Mouse (Mus musculus) heart, embryonic 11.5 days (tissue): ENCODE measurements around the gene Chrnb4. TPM values are rescaled to one million over a fixed set of nuclear protein-coding genes. Genes with fewer than 3 reads are reported as not detected.

Source experiments
- ATAC-seq: fragments of 200-750 bp; cut with Nextera tagmentation; replicated peaks from 2 replicates; pipeline ENCODE4 v1.8.0; 2017; ENCODE audit warnings: moderate library complexity; ENCODE audit not compliant: insufficient number of reproducible peaks, low FRiP score, low TSS enrichment
- H3K27ac ChIP-seq: fragments of 300-500 bp; sonication (generic); 2 replicates; pipeline ENCODE4 v1.5.1; 2014; ENCODE audit warnings: mild to moderate bottlenecking, low read depth, low read length
- H3K27me3 ChIP-seq: fragments of 300-500 bp; sonication (generic); 2 replicates; pipeline ENCODE4 v1.6.1; 2014; ENCODE audit warnings: mild to moderate bottlenecking, low read length, mixed read lengths; ENCODE audit not compliant: control insufficient read depth, insufficient read depth
- H3K36me3 ChIP-seq: fragments of 300-500 bp; sonication (generic); 2 replicates; pipeline ENCODE4 v1.6.1; 2014; ENCODE audit warnings: mild to moderate bottlenecking, low read length, moderate library complexity, mixed read lengths; ENCODE audit not compliant: control insufficient read depth, insufficient read depth
- H3K4me1 ChIP-seq: fragments of 300-500 bp; sonication (generic); 2 replicates; pipeline ENCODE4 v1.6.1; 2014; ENCODE audit warnings: low read length; ENCODE audit not compliant: control insufficient read depth, insufficient read depth
- H3K4me2 ChIP-seq: fragments of 300-500 bp; sonication (generic); 2 replicates; pipeline ENCODE4 v1.6.1; 2014; ENCODE audit warnings: mild to moderate bottlenecking, moderate library complexity
- H3K4me3 ChIP-seq: fragments of 300-500 bp; sonication (generic); 2 replicates; pipeline ENCODE4 v1.5.1; 2014; ENCODE audit warnings: low read depth, low read length
- H3K9ac ChIP-seq: fragments of 300-500 bp; sonication (generic); 2 replicates; pipeline ENCODE4 v1.6.1; 2014; ENCODE audit warnings: mild to moderate bottlenecking, low read depth, low read length, moderate library complexity
- H3K9me3 ChIP-seq: fragments of 300-500 bp; sonication (generic); replicated peaks from 2 replicates; pipeline ENCODE4 v1.6.1; 2016; ENCODE audit warnings: low read length; ENCODE audit not compliant: control insufficient read depth
- WGBS: fragments of 180-500 bp; shearing (Covaris S2); extraction: QIAGEN DNeasy Blood & Tissue Kit; methylation state at CpG from one replicate; pipeline ENCODE4 v1.1.7; 2014; ENCODE audit not compliant: insufficient replicate concordance; 5-methylcytosine and 5-hydroxymethylcytosine counted together
- polyA plus RNA-seq: library from polyadenylated mRNA; unstranded; fragments of >200 nt; fragmentation: Nextera tagmentation; extraction: Ambion mirVana; gene quantifications from 2 replicates; pipeline ENCODE4 v1.2.1, GENCODE M21; 2014

Chrnb4 gene
- polyA plus RNA-seq, 1 experiment from 2014 or later: 0.40 TPM

- Histone ChIP-seq H3K27ac (no peak overlapping the region), H3K27me3 (no peaks in the 10 kb centered on the region), H3K9ac (no peak overlapping the region), H3K9me3 (no peaks in the 10 kb centered on the region), H3K36me3 (no peaks in the 10 kb centered on the region), H3K4me2 (no peak overlapping the region), H3K4me3 (no peak overlapping the region), H3K4me1 (no peaks in the 10 kb centered on the region)
- WGBS: 72% methylated on average over 4 of the region's 4 CpGs
- no peak for ATAC-seq
Measured at GRCm38 (mm10) chr9:55003609-55004008, 45.0 kb downstream of the Chrnb4 start.

GRCm38 (mm10) chr9:54995645-54996044 lies 52.9 kb downstream of the Chrnb4 start:
- Histone ChIP-seq H3K4me3 (no peak overlapping the region), H3K36me3 (no peaks in the 10 kb centered on the region), H3K9ac (no peak overlapping the region), H3K27ac (no peak overlapping the region), H3K27me3 (no peaks in the 10 kb centered on the region), H3K4me2 (no peak overlapping the region), H3K9me3 (no peaks in the 10 kb centered on the region), H3K4me1 (no peaks in the 10 kb centered on the region)
- no peak for ATAC-seq
- WGBS: 41% methylated on average over 3 of the region's 3 CpGs

- Histone ChIP-seq H3K4me1 (no peaks in the 10 kb centered on the region), H3K4me2 (no peak overlapping the region), H3K27ac (no peak overlapping the region), H3K9me3 (no peaks in the 10 kb centered on the region), H3K4me3 (no peak overlapping the region), H3K27me3 (no peaks in the 10 kb centered on the region), H3K9ac (no peak overlapping the region), H3K36me3 (no peaks in the 10 kb centered on the region)
- ATAC-seq: no peak
- WGBS: 48% methylated on average over 3 of the region's 3 CpGs
Measured at GRCm38 (mm10) chr9:54994381-54994780, 54.2 kb downstream of the Chrnb4 start.

- Histone ChIP-seq H3K36me3 (no peaks in the 10 kb centered on the region), H3K27me3 (no peaks in the 10 kb centered on the region), H3K9ac (no peak overlapping the region), H3K27ac (no peak overlapping the region), H3K9me3 (no peaks in the 10 kb centered on the region), H3K4me3 (no peak overlapping the region), H3K4me2 (no peak overlapping the region), H3K4me1 (no peaks in the 10 kb centered on the region)
- ATAC-seq: no peak
- 68% methylated on average over 3 of the region's 3 CpGs for WGBS
Measured at GRCm38 (mm10) chr9:54990362-54990761, 58.2 kb downstream of the Chrnb4 start.

- no peaks in the 10 kb centered on the region for H3K9me3 ChIP-seq
- peaks cover 38% of the 10 kb centered on the region for H3K27me3 ChIP-seq
- H3K4me1 ChIP-seq: no peaks in the 10 kb centered on the region
- ATAC-seq: no peak
- no peak overlapping the region for H3K9ac ChIP-seq
- no peaks in the 10 kb centered on the region for H3K36me3 ChIP-seq
- H3K4me2 ChIP-seq: peak overlapping the region; percentile 97
- 11% methylated on average over 7 of the region's 7 CpGs for WGBS
- H3K27ac ChIP-seq: no peak overlapping the region
- H3K4me3 ChIP-seq: peak overlapping the region; percentile 61
Measured at GRCm38 (mm10) chr9:54982401-54982800, 66.2 kb downstream of the Chrnb4 start.

- H3K9me3 ChIP-seq: no peaks in the 10 kb centered on the region
- peak overlapping the region; percentile 97 for H3K4me2 ChIP-seq
- H3K9ac ChIP-seq: peak overlapping the region; percentile 7; the same call in 1 of the 2 replicates
- H3K36me3 ChIP-seq: no peaks in the 10 kb centered on the region
- H3K27ac ChIP-seq: no peak overlapping the region
- under 1% methylated on average over 53 of the region's 85 CpGs for WGBS
- H3K4me3 ChIP-seq: peak overlapping the region; percentile 61
- H3K4me1 ChIP-seq: no peaks in the 10 kb centered on the region
- H3K27me3 ChIP-seq: peaks cover 38% of the 10 kb centered on the region
- peak; percentile 67; the same call in 1 of the 2 replicates for ATAC-seq
Measured at GRCm38 (mm10) chr9:54981291-54982191, 67.0 kb downstream of the Chrnb4 start.

GRCm38 (mm10) chr9:54980674-54981073 lies 67.9 kb downstream of the Chrnb4 start, which contains the start of gene Chrna5:
Gene Chrna5, plus strand, starts transcription at chr9:54980880.
- no peaks in the 10 kb centered on the region for H3K4me1 ChIP-seq
- H3K27me3 ChIP-seq: peaks cover 38% of the 10 kb centered on the region
- no peaks in the 10 kb centered on the region for H3K36me3 ChIP-seq
- H3K4me2 ChIP-seq: peak within 1 kb of the TSS; percentile 97
- ATAC-seq: no peak
- WGBS: 64% methylated on average over 8 of the region's 8 CpGs
- H3K27ac ChIP-seq: no peak within 1 kb of the TSS
- H3K9ac ChIP-seq: peak within 1 kb of the TSS; percentile 7; the same call in 1 of the 2 replicates
- no peaks in the 10 kb centered on the region for H3K9me3 ChIP-seq
- peak within 1 kb of the TSS; percentile 61 for H3K4me3 ChIP-seq
